Mouse (Mus musculus): ENCODE data around the gene Pmm2. TPM values are rescaled to one million over a fixed set of nuclear protein-coding genes. Genes with fewer than 3 reads are reported as not detected.

Pmm2 gene
- polyA plus RNA-seq, 1 experiment from 2014 or later, result 53.2 TPM

DNA sequence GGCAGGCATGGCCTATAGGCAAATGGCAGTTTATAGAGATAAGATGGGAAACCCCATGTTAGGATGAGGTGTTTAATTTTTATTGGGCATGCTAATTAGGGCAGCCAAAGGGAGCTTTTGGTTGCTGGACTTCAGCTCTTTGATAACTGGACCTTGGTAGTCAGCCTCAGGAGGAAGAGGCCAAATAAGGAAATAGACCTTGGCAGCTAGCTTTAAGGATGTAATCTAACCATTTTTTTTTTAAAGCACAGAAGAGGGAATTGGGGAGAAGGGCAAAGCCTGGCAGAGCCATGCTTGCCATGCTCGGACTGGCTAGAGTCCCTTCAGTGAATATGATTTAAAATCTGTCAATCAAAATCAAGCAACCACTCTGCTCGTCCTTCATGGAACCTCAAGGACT lies 7.1 kb upstream of the Pmm2 start:
- Histone ChIP-seq H3K9ac (no peak overlapping the region), H3K36me3 (0 out of 2 replicates have a peak, but pooled peaks cover 7% of the 10 kb centered on the region), H3K27me3 (no peaks in the 10 kb centered on the region), H3K27ac (no peak overlapping the region), H3K4me2 (no peak overlapping the region), H3K9me3 (no peaks in the 10 kb centered on the region), H3K4me3 (no peak overlapping the region), H3K4me1 (no peaks in the 10 kb centered on the region)
- WGBS, result 77% methylated on average over 2 of the region's 2 CpGs
- ATAC-seq (ENCODE audit: borderline replicate concordance, extremely low read depth, low FRiP score, low TSS enrichment), result no peak

DNA sequence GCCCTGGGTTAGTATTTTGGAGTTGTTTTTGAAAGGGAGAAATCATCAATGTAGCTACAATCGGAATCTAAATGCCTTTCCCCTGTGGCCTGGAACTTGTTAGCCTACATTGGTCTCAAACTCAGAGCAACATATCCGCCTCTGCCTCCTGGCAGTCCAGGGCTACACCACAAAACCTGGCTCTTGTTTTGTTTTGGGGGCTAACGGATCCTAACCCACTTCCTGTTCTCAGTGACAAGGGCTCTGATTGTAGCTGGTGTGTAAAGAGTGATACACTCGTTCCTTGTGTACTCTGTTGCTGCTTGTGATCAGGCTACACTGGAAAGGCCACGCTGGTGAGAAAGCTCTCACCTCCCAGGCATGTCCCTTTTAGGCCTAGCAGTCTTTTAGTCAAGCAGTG lies 6.0 kb upstream of the Pmm2 start:
- ATAC-seq (ENCODE audit: borderline replicate concordance, extremely low read depth, low FRiP score, low TSS enrichment), result no peak
- Histone ChIP-seq H3K27me3 (no peaks in the 10 kb centered on the region), H3K9ac (no peak overlapping the region), H3K4me1 (peaks cover 6% of the 10 kb centered on the region), H3K36me3 (peaks cover 13% of the 10 kb centered on the region; the same call in 1 of the 2 replicates), H3K4me3 (no peak overlapping the region), H3K9me3 (no peaks in the 10 kb centered on the region), H3K4me2 (no peak overlapping the region), H3K27ac (no peak overlapping the region)
- 88% methylated on average over 5 of the region's 5 CpGs for WGBS

DNA sequence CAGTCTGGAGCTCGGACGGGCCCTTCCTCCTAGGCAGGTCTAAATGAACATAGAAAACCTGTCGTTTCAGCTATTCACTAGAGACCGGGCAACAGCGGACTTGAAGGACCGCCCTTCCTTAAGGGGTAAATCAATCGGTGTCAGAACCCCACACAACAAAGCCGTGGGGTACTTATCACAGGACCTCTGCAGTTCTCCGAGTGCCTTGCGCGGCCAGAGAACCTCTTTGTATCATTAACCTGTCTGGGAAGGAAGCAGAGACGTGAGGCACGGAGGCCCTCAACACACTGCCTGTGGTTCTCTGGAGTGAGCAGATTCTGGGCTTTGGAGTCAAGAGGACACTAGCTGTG lies 632 bp upstream of the Pmm2 start:
- Histone ChIP-seq H3K9ac (peak overlapping the region; percentile 78), H3K4me2 (peak overlapping the region; percentile 83), H3K4me1 (peaks cover 17% of the 10 kb centered on the region), H3K9me3 (no peaks in the 10 kb centered on the region), H3K4me3 (peak overlapping the region; percentile 78), H3K27me3 (no peaks in the 10 kb centered on the region), H3K36me3 (peaks cover 13% of the 10 kb centered on the region; the same call in 1 of the 2 replicates), H3K27ac (peak overlapping the region; percentile 92)
- peak; percentile 8; the same call in 1 of the 2 replicates for ATAC-seq (ENCODE audit: borderline replicate concordance, extremely low read depth, low FRiP score, low TSS enrichment)
- under 1% methylated on average over 13 of the region's 13 CpGs for WGBS

DNA sequence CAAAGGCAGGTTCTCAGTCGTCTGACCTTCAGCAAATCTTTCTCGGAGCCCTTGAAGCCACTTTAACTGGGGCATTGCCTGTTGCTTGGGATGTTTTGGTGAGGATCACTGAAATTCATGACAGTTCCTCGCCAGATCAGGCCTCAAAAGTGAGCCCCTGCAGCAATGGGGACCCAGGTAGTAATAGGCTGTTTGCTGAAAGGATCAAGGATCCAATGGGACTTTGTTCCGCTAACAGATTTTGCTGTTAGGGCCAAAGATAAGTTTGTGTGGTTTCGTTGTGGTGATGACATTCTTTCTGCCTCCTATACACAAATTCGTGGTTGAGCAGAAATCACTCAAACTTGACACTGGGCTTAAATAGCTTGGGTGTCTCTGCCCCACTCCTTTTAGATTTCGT lies 657 bp downstream of the Pmm2 start:
- Histone ChIP-seq H3K9ac (peak overlapping the region; percentile 78), H3K4me2 (peak overlapping the region; percentile 83), H3K4me3 (peak overlapping the region; percentile 78), H3K9me3 (no peaks in the 10 kb centered on the region), H3K27me3 (no peaks in the 10 kb centered on the region), H3K4me1 (peaks cover 17% of the 10 kb centered on the region), H3K27ac (peak overlapping the region; percentile 92), H3K36me3 (peaks cover 25% of the 10 kb centered on the region)
- WGBS, result 24% methylated on average over 7 of the region's 7 CpGs
- ATAC-seq (ENCODE audit: borderline replicate concordance, extremely low read depth, low FRiP score, low TSS enrichment), result no peak

DNA sequence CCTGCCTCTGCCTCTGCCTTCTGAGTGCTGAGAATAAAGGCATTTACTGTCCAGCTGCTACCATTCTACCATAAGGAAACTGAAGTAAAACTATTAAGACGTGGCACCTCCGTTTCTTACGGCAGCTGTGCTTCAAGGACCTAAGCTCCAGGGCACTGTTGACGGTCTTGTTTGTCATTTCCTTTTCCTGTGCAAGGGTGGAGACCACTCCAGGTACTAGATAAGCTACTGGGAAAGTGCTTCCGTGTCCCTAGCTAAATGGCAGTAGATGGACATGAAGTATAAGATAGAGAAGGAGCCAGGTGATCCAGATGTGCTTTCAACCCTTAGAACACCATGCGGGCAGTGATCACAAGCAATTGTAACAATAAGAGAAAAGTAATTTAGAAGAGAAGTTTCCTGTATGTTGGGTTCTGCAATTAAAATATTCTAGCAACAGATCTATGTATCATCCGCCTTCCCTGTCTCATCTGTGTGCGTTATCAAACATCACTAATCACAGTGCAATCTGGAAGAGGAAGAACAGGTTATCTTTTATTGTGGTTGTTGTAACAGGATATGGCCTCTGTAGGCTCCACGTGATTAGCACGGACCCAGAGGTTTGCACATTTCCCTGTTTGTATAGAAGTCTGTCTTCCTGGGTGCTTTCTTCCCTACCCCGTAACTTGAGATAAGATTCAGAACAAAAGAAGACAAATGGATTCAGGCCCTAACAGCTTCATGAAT lies 2.2 kb downstream of the Pmm2 start:
- Histone ChIP-seq H3K9ac (no peak overlapping the region), H3K27ac (no peak overlapping the region), H3K9me3 (no peaks in the 10 kb centered on the region), H3K4me2 (no peak overlapping the region), H3K36me3 (peaks cover 38% of the 10 kb centered on the region), H3K4me1 (peaks cover 17% of the 10 kb centered on the region), H3K27me3 (no peaks in the 10 kb centered on the region), H3K4me3 (no peak overlapping the region)
- no peak for ATAC-seq (ENCODE audit: borderline replicate concordance, extremely low read depth, low FRiP score, low TSS enrichment)
- 69% methylated on average over 11 of the region's 11 CpGs for WGBS

DNA sequence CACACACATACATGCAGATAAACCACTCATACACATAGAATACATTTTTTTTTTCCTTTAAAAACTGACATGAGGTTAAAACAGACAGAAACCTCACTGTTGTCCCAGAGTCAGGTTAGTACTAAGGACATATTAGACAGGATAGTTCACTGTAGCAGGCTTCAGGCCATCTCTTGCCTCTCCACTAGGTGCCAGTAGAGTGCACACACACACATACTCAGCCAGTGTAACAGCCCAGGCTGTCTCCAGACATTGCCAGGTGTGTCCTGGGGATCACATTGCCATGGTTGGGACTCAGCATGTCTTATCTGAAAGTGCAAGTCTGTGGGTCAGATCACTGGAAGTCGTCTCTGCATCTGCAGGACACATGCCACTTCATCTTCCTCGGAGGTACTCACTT lies 6.4 kb downstream of the Pmm2 start:
- 65% methylated on average over 2 of the region's 2 CpGs for WGBS
- H3K9me3 ChIP-seq, result no peaks in the 10 kb centered on the region
- ATAC-seq (ENCODE audit: borderline replicate concordance, extremely low read depth, low FRiP score, low TSS enrichment), result peak; percentile 64; the same call in 1 of the 2 replicates
- H3K27ac ChIP-seq, result no peak overlapping the region
- no peaks in the 10 kb centered on the region for H3K27me3 ChIP-seq
- H3K9ac ChIP-seq, result no peak overlapping the region
- H3K36me3 ChIP-seq, result peaks cover 65% of the 10 kb centered on the region
- no peak overlapping the region for H3K4me2 ChIP-seq
- H3K4me3 ChIP-seq, result no peak overlapping the region
- peaks cover under 1% of the 10 kb centered on the region; the same call in 1 of the 2 replicates for H3K4me1 ChIP-seq

DNA sequence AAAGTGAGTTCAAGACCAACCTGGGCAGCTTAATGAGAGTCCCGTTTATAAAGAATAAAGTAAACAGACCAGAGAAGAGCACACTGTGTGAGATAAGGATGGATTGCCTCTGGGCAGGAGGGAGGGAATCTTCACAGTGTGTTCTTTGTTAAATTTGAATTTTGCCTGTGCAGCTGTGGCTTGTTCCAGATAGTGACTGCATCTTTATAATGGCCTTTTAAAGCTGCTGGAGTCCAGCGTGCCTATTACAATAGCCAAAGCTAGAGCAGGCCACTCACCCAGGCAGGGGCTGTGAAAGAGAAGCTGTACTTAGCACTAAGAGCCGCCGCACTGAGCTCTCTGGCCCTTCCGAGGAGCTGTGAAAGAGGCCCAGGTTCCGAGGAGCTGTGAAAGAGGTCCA lies 8.1 kb downstream of the Pmm2 start:
- H3K27ac ChIP-seq, result no peak overlapping the region
- no peak overlapping the region for H3K9ac ChIP-seq
- peaks cover 81% of the 10 kb centered on the region for H3K36me3 ChIP-seq
- H3K9me3 ChIP-seq, result no peaks in the 10 kb centered on the region
- 75% methylated on average over 6 of the region's 6 CpGs for WGBS
- no peak overlapping the region for H3K4me2 ChIP-seq
- H3K4me1 ChIP-seq, result no peaks in the 10 kb centered on the region
- H3K27me3 ChIP-seq, result no peaks in the 10 kb centered on the region
- ATAC-seq (ENCODE audit: borderline replicate concordance, extremely low read depth, low FRiP score, low TSS enrichment), result no peak
- H3K4me3 ChIP-seq, result no peak overlapping the region

DNA sequence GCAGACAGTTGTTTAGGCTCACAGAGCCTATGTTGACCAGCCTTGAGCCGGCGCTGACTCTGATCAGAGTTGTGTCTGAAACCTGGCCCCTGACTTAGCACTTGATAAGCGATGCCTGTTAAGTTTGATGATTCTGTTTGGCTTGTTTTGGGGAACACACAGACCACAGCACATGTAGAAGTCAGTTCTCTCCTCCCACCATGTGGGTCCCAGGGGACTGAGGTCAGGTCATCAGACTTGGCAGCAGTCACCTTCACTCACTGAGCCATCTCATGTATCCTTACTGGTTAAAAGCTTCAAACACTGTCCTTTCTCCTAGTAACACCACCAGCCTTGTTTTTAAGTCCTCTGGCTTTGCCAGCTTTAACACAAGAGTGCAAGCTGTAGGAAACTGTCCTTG lies 12.5 kb downstream of the Pmm2 start:
- 94% methylated on average over 3 of the region's 3 CpGs for WGBS

DNA sequence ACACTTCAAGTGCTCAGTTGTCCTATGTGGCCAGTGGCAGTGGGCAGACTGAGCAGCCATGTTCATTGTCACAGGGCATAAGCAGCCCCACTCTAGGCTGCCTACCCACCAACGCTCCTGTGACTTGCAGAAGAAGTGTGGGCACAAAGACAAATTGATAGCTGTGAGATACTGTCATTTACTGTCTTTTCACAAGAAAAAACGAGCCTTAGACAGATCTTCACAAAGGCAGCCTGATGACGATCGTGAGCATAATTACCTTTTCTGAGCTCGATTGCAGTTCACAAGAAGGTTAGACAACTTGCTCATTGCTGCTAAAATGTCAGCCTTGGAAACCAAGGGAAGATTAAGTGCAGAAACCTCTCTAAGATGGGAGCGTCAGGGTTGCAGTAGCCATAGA lies 17.6 kb downstream of the Pmm2 start:
- no peaks in the 10 kb centered on the region for H3K27me3 ChIP-seq
- no peaks in the 10 kb centered on the region for H3K4me1 ChIP-seq
- ATAC-seq (ENCODE audit: borderline replicate concordance, extremely low read depth, low FRiP score, low TSS enrichment), result no peak
- no peak overlapping the region for H3K9ac ChIP-seq
- H3K4me2 ChIP-seq, result no peak overlapping the region
- peaks cover 54% of the 10 kb centered on the region for H3K36me3 ChIP-seq
- H3K9me3 ChIP-seq, result no peaks in the 10 kb centered on the region
- 82% methylated on average over 6 of the region's 6 CpGs for WGBS
- no peak overlapping the region for H3K4me3 ChIP-seq
- no peak overlapping the region for H3K27ac ChIP-seq

More for the DNA sequence above, 12.5 kb downstream of the Pmm2 start:
- Histone ChIP-seq H3K9me3 (no peaks in the 10 kb centered on the region), H3K27me3 (no peaks in the 10 kb centered on the region), H3K36me3 (peaks cover 84% of the 10 kb centered on the region), H3K4me3 (no peak overlapping the region), H3K4me1 (no peaks in the 10 kb centered on the region), H3K4me2 (no peak overlapping the region), H3K9ac (no peak overlapping the region), H3K27ac (no peak overlapping the region)
- no peak for ATAC-seq (ENCODE audit: borderline replicate concordance, extremely low read depth, low FRiP score, low TSS enrichment)

DNA sequence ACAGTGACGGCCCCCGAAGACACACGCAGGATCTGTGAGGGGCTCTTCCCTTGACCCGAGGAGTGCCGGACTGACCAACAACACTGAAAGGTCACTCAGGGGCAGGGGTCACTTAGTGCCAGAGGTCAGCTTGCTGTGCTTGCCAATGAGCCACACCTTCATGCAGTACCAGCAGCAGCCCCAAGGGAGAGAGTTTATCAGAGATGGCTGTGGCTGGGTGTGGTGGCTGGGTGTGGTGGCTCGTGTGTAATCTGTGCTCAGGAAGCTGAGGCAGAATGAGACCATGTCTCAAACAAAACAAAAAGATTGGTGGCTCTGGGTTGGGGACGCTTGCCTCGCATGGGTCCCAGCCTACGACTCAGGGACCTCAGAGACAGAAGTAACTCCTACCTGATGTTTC lies 18.1 kb downstream of the Pmm2 start:
- no peaks in the 10 kb centered on the region for H3K27me3 ChIP-seq
- no peaks in the 10 kb centered on the region for H3K4me1 ChIP-seq
- ATAC-seq (ENCODE audit: borderline replicate concordance, extremely low read depth, low FRiP score, low TSS enrichment), result 0 out of 2 replicates have a peak, but pooled peaks have one; percentile 16
- H3K4me2 ChIP-seq, result no peak overlapping the region
- no peak overlapping the region for H3K4me3 ChIP-seq
- H3K36me3 ChIP-seq, result peaks cover 51% of the 10 kb centered on the region
- H3K9me3 ChIP-seq, result no peaks in the 10 kb centered on the region
- no peak overlapping the region for H3K27ac ChIP-seq
- no peak overlapping the region for H3K9ac ChIP-seq
- WGBS, result 82% methylated on average over 9 of the region's 9 CpGs

DNA sequence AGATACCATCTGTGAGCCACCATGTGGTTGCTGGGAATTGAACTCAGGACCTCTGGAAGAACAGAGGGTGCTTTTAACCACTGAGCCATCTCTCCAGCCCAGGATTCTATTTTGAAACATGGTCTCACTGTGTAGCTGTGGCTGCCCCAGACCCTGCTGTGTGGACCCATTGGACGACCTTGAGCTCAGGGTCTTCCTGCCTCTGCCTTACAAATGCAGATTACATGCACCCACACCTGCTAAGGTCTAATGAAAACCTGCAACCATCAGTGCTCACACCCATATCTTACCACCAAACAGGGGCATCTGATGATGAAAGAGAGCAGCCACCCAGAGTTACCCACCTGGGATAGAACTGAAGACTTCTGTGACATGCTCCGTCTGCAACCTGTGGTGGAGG lies 18.8 kb downstream of the Pmm2 start:
- WGBS, result 84% methylated on average over 2 of the region's 2 CpGs
- no peak for ATAC-seq (ENCODE audit: borderline replicate concordance, extremely low read depth, low FRiP score, low TSS enrichment)
- H3K9ac ChIP-seq, result no peak overlapping the region
- no peak overlapping the region for H3K4me3 ChIP-seq
- no peaks in the 10 kb centered on the region for H3K9me3 ChIP-seq
- H3K27me3 ChIP-seq, result no peaks in the 10 kb centered on the region
- no peak overlapping the region for H3K27ac ChIP-seq
- H3K4me2 ChIP-seq, result no peak overlapping the region
- H3K36me3 ChIP-seq, result peaks cover 45% of the 10 kb centered on the region
- no peaks in the 10 kb centered on the region for H3K4me1 ChIP-seq

DNA sequence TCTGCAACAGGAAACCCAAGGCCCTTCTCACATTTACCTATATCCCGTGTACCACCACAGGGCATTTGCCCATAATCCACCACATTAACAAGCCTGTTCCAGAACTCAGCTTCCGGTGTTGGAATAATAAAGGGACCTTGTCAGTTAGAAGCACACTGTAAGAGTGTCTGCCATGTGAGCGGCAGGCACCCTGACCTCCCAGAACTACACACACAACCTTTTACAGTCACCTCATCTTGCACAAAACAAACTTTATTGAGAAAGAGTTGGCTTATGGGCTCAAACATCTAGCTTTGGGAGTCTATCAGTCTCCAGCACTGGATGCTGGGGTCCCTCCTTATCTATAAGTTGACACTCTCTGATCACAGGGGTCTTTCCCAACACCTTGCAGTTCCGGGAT lies 20.9 kb downstream of the Pmm2 start:
- H3K4me1 ChIP-seq, result no peaks in the 10 kb centered on the region
- no peaks in the 10 kb centered on the region for H3K27me3 ChIP-seq
- H3K4me2 ChIP-seq, result no peak overlapping the region
- H3K9me3 ChIP-seq, result no peaks in the 10 kb centered on the region
- no peak for ATAC-seq (ENCODE audit: borderline replicate concordance, extremely low read depth, low FRiP score, low TSS enrichment)
- WGBS, result 79% methylated on average over 4 of the region's 4 CpGs
- peaks cover 30% of the 10 kb centered on the region for H3K36me3 ChIP-seq
- H3K27ac ChIP-seq, result no peak overlapping the region
- H3K4me3 ChIP-seq, result no peak overlapping the region
- H3K9ac ChIP-seq, result no peak overlapping the region
